Mouse (Mus musculus): ENCODE measurements around the gene Aspdh. TPM values are rescaled to one million over a fixed set of nuclear protein-coding genes. Genes with fewer than 3 reads are reported as not detected.

The Aspdh gene
- 0.06 and 0.37 TPM in 2 replicates for polyA plus RNA-seq (2012; rRNA removed)

GRCm38 (mm10) chr7:44465111-44465510 is at the start of gene Aspdh:
Aspdh (plus strand) TSS chr7:44465391.

GRCm38 (mm10) chr7:44428968-44429521 is 36.1 kb upstream of the Aspdh start, which contains the start of gene Lrrc4b:
Lrrc4b (plus strand) TSS chr7:44429018.

GRCm38 (mm10) chr7:44467811-44468411 is 2.7 kb downstream of the Aspdh start, which contains the start of gene Josd2:
Josd2 (plus strand) TSS chr7:44467980.

GRCm38 (mm10) chr7:44495992-44496770 is 31.0 kb downstream of the Aspdh start, which contains the start of the genes Emc10 and Fam71e1:
Emc10 (minus strand) TSS chr7:44496529.
Fam71e1 (plus strand) TSS chr7:44496581.

Other genes starting within 250 kb of the Aspdh start
- not detected in 2 replicates for gene Klk1b5, start 249.4 kb upstream of the Aspdh start, polyA plus RNA-seq (2012; rRNA removed)
- gene Klk1, start 240.0 kb upstream of the Aspdh start, polyA plus RNA-seq (2012; rRNA removed): 21.8 and 58.4 TPM in 2 replicates
- gene Gm36864, start 229.2 kb upstream of the Aspdh start, polyA plus RNA-seq (2012; rRNA removed): 0.05 TPM in 1 of 2 replicates, not detected in the other
- gene 1700028J19Rik, start 218.7 kb upstream of the Aspdh start, polyA plus RNA-seq (2012; rRNA removed): 1.4 and 2.2 TPM in 2 replicates
- 41.0 and 51.0 TPM in 2 replicates for gene 2410002F23Rik, start 218.7 kb upstream of the Aspdh start, polyA plus RNA-seq (2012; rRNA removed)
- gene Acp4, start 208.0 kb upstream of the Aspdh start, polyA plus RNA-seq (2012; rRNA removed): not detected in 2 replicates
- not detected in 2 replicates for gene Gm15517, start 203.9 kb upstream of the Aspdh start, polyA plus RNA-seq (2012; rRNA removed)
- gene Clec11a, start 158.5 kb upstream of the Aspdh start, polyA plus RNA-seq (2012; rRNA removed): 5.9 and 7.3 TPM in 2 replicates
- gene Shank1, start 155.1 kb upstream of the Aspdh start, polyA plus RNA-seq (2012; rRNA removed): 1.1 and 1.5 TPM in 2 replicates
- 4.4 and 6.3 TPM in 2 replicates for gene Syt3, start 81.3 kb upstream of the Aspdh start, polyA plus RNA-seq (2012; rRNA removed)
- gene 1700008O03Rik, start 79.6 kb upstream of the Aspdh start, polyA plus RNA-seq (2012; rRNA removed): 0.44 and 2.1 TPM in 2 replicates
- gene Lrrc4b, start 36.4 kb upstream of the Aspdh start, polyA plus RNA-seq (2012; rRNA removed): 1.5 and 2.3 TPM in 2 replicates
- gene Josd2, start 2.6 kb downstream of the Aspdh start, polyA plus RNA-seq (2012; rRNA removed): 68.6 and 84.3 TPM in 2 replicates
- gene Emc10, start 31.1 kb downstream of the Aspdh start, polyA plus RNA-seq (2012; rRNA removed): 186 and 215 TPM in 2 replicates
- gene Fam71e1, start 31.2 kb downstream of the Aspdh start, polyA plus RNA-seq (2012; rRNA removed): 3.2 and 6.5 TPM in 2 replicates
- 0.84 and 2.7 TPM in 2 replicates for gene Mybpc2, start 59.3 kb downstream of the Aspdh start, polyA plus RNA-seq (2012; rRNA removed)
- 2.3 and 4.4 TPM in 2 replicates for gene Spib, start 66.7 kb downstream of the Aspdh start, polyA plus RNA-seq (2012; rRNA removed)
- 16.1 and 17.2 TPM in 2 replicates for gene Pold1, start 83.5 kb downstream of the Aspdh start, polyA plus RNA-seq (2012; rRNA removed)
- 120 and 156 TPM in 2 replicates for gene Nr1h2, start 88.6 kb downstream of the Aspdh start, polyA plus RNA-seq (2012; rRNA removed)
- 1.3 and 2.4 TPM in 2 replicates for gene Napsa, start 107.0 kb downstream of the Aspdh start, polyA plus RNA-seq (2012; rRNA removed)
- gene Kcnc3, start 125.3 kb downstream of the Aspdh start, polyA plus RNA-seq (2012; rRNA removed): 2.1 and 2.2 TPM in 2 replicates
- 37.3 and 39.8 TPM in 2 replicates for gene Myh14, start 205.5 kb downstream of the Aspdh start, polyA plus RNA-seq (2012; rRNA removed)
- gene Izumo2, start 243.4 kb downstream of the Aspdh start, polyA plus RNA-seq (2012; rRNA removed): not detected in 2 replicates

Data from stomach, adult 2 months (tissue).